Mouse (Mus musculus) liver, embryonic 14.5 days (tissue): ENCODE results near the gene Pbx1.

Experiments
- CTCF ChIP-seq: IDR thresholded peaks from 2 replicates; pipeline ENCODE4 v1.5.1; 2016; ENCODE audit warnings: antibody characterized with exemption, low read depth, control low read depth
- EP300 ChIP-seq: IDR thresholded peaks from 2 replicates; pipeline ENCODE4 v1.6.1; 2016; ENCODE audit warnings: antibody characterized with exemption, low read depth

DNA sequence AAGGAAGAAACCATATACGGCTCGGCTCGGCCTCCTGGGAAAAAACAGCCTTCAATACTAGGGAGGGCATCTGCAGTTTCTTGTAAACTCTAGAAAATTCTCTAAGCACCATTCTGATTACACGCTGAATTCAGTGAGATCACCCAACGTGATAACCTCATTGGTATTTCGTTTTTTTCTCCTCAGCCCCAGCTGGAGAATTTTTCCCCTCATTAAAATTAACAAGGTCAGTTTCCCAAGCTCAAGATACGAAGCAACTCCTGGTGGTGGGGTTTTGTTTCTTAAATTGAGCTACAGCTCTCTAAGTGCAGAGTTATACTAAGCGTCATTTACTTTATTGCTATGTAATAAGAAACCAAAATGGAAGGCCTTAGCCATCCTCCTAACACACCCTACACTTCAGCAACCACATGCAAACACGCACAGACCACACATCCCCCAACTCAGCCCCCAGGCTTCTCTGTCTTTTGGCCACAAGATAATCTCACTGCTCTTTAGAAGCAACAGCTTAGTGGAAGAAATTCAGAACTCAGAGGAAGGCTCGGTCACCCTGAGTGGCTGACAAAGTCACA lies 76.0 kb downstream of the Pbx1 start:
- TF ChIP-seq CTCF (no peak), EP300 (no peak)
